15 mouse cellular contexts compared by ENCODE assay signal in genomic region chr7:34394636-34395035, GRCm38 (mm10). TPM values are rescaled to one million over a fixed set of nuclear protein-coding genes. Genes with fewer than 3 reads are reported as not detected.
DNase-seq lines count a peak whose midpoint lies in the region; ATAC-seq and TF ChIP-seq lines count a peak whose summit lies in the region.
"Had no signal": no experiment of that assay in that cellular context is flagged by ENCODE, and none has a peak within 500 bp of the region (broad histone marks: within the 10 kb centered on the region; RNA-seq: fewer than 3 reads in every experiment).

No protein-coding gene starts in this region.

- H3K4me3 ChIP-seq in hindbrain, postnatal 0 days (ENCODE audit: low read length) = no peak overlapping the region
- no peak overlapping the region for H3K4me3 ChIP-seq in hindbrain, embryonic 14.5 days (replicated peaks; ENCODE audit: low read length)
- H3K4me3 ChIP-seq in forebrain, embryonic 16.5 days (replicated peaks; ENCODE audit: low read length) = no peak overlapping the region
- H3K4me3 ChIP-seq: left cerebral cortex, adult 2 months; limb, embryonic 13.5 days; midbrain, embryonic 10.5 days; myocyte had no signal

- no peak for DNase-seq in hindbrain, postnatal 0 days (ENCODE audit: low spot score)
- DNase-seq in hindbrain, embryonic 14.5 days (ENCODE audit: low spot score) = no peak
- DNase-seq in 416B (ENCODE audit: low read depth) (peak; percentile 60), A20 (ENCODE audit: low read depth, low spot score) (peak; percentile 53)
- no peak for DNase-seq in left cerebral cortex, postnatal 14 days (ENCODE audit: low spot score in 2 of 2)
- DNase-seq: cerebellum, postnatal 25 days; kidney, adult 9 months; right cerebral cortex, postnatal 25 days had no signal

- H3K27me3 ChIP-seq in hindbrain, postnatal 0 days (ENCODE audit: insufficient read depth, low read length) = no peaks in the 10 kb centered on the region
- H3K27me3 ChIP-seq in hindbrain, embryonic 14.5 days (ENCODE audit: control insufficient read depth, insufficient read depth, low read length) = no peaks in the 10 kb centered on the region
- no peaks in the 10 kb centered on the region for H3K27me3 ChIP-seq in forebrain, embryonic 16.5 days (replicated peaks; ENCODE audit: control insufficient read depth, insufficient read depth, low read length)
- H3K27me3 ChIP-seq: limb, embryonic 13.5 days had no signal

- H3K4me2 ChIP-seq in hindbrain, postnatal 0 days (ENCODE audit: low read depth, low read length) = no peak overlapping the region
- H3K4me2 ChIP-seq in hindbrain, embryonic 14.5 days (replicated peaks) = no peak overlapping the region
- no peak overlapping the region for H3K4me2 ChIP-seq in forebrain, embryonic 16.5 days (ENCODE audit: low read length)
- H3K4me2 ChIP-seq: limb, embryonic 13.5 days had no signal

- peaks cover 6% of the 10 kb centered on the region; the same call in 1 of the 2 replicates for H3K4me1 ChIP-seq in hindbrain, postnatal 0 days (ENCODE audit: insufficient read depth, low read length)
- H3K4me1 ChIP-seq in hindbrain, embryonic 14.5 days (replicated peaks; ENCODE audit: control insufficient read depth, insufficient read depth, low read length) = peaks cover 11% of the 10 kb centered on the region
- H3K4me1 ChIP-seq in forebrain, embryonic 16.5 days (replicated peaks; ENCODE audit: control insufficient read depth, insufficient read depth, low read length) = peaks cover 13% of the 10 kb centered on the region

- no peak for ATAC-seq in hindbrain, postnatal 0 days
- ATAC-seq in hindbrain, embryonic 14.5 days (ENCODE audit: low FRiP score) = no peak
- no peak for ATAC-seq in forebrain, embryonic 16.5 days
- no peak for ATAC-seq in cerebellum, adult (ENCODE audit: insufficient number of reproducible peaks, low FRiP score, low TSS enrichment)
- ATAC-seq: activated CD4-positive, CD25-positive, alpha-beta regulatory T cell, adult 4 months had no signal

- no peak overlapping the region for H3K9ac ChIP-seq in hindbrain, postnatal 0 days (replicated peaks; ENCODE audit: low read length)
- H3K9ac ChIP-seq in hindbrain, embryonic 14.5 days = no peak overlapping the region
- no peak overlapping the region for H3K9ac ChIP-seq in forebrain, embryonic 16.5 days (replicated peaks; ENCODE audit: low read depth, low read length)
- H3K9ac ChIP-seq: limb, embryonic 13.5 days had no signal

- TF ChIP-seq CTCF in hindbrain, postnatal 0 days (IDR thresholded peaks at IDR 0.05; ENCODE audit: low read depth) = 0 out of 2 replicates have a peak, but pooled peaks have one; percentile 6

- H3K27ac ChIP-seq in hindbrain, postnatal 0 days = no peak overlapping the region
- H3K27ac ChIP-seq in hindbrain, embryonic 14.5 days = no peak overlapping the region; the same call in 1 of the 2 replicates
- H3K27ac ChIP-seq in forebrain, embryonic 16.5 days (ENCODE audit: low read length) = peak overlapping the region; percentile 65; the same call in 1 of the 2 replicates
- H3K27ac ChIP-seq: left cerebral cortex, adult 2 months; limb, embryonic 13.5 days; midbrain, embryonic 10.5 days had no signal

- no peaks in the 10 kb centered on the region for H3K36me3 ChIP-seq in hindbrain, postnatal 0 days (ENCODE audit: insufficient read depth, low read length)
- H3K36me3 ChIP-seq in hindbrain, embryonic 14.5 days (replicated peaks; ENCODE audit: control insufficient read depth, insufficient read depth) = no peaks in the 10 kb centered on the region
- no peaks in the 10 kb centered on the region for H3K36me3 ChIP-seq in forebrain, embryonic 16.5 days (ENCODE audit: control insufficient read depth, insufficient read depth)
- H3K36me3 ChIP-seq: limb, embryonic 13.5 days; midbrain, embryonic 10.5 days had no signal

- 83% methylated on average over 5 of the region's 5 CpGs for WGBS in hindbrain, postnatal 0 days
- WGBS in hindbrain, embryonic 14.5 days = 81% methylated on average over 5 of the region's 5 CpGs
- WGBS in forebrain, embryonic 16.5 days = 71% methylated on average over 5 of the region's 5 CpGs

- H3K9me3 ChIP-seq in hindbrain, postnatal 0 days (ENCODE audit: low read length) = no peaks in the 10 kb centered on the region
- H3K9me3 ChIP-seq in hindbrain, embryonic 14.5 days (ENCODE audit: control insufficient read depth, low read length) = no peaks in the 10 kb centered on the region
- no peaks in the 10 kb centered on the region for H3K9me3 ChIP-seq in forebrain, embryonic 16.5 days (ENCODE audit: control insufficient read depth, low read length)
- H3K9me3 ChIP-seq: limb, embryonic 13.5 days; midbrain, embryonic 10.5 days had no signal

- intact Hi-C loops in left cerebral cortex, postnatal 14 days (cut with DNase I) = no loop called here

RNA-seq across cellular contexts. Expression of gene Lsm14a, which starts 1.5 kb away (rescaled TPM):
- 28.0 and 44.9 TPM in 2 replicates for total RNA-seq in hindbrain, postnatal 0 days (2014; rRNA removed)
- 46.0 and 46.1 TPM in 2 replicates for polyA plus RNA-seq in hindbrain, postnatal 0 days (2015; fragmentation: Nextera tagmentation; extraction: Ambion mirVana)
- 38.2 and 38.7 TPM in 2 replicates for polyA plus RNA-seq in hindbrain, embryonic 14.5 days (2014; fragmentation: Nextera tagmentation; extraction: Ambion mirVana)
- 71.0 and 76.3 TPM in 2 replicates for polyA plus RNA-seq in forebrain, embryonic 16.5 days (2015; fragmentation: Nextera tagmentation; extraction: Ambion mirVana)
- 10 to 100 TPM; 70.2 to 72.7 TPM for total RNA-seq in left cerebral cortex, postnatal 14 days (2021)

Comparison
In these comparisons a context has a peak if more than half of its experiments do, and no peak if none do; other contexts are left out.
1. DNase-seq: peak in 416B (single experiment) and A20 (single experiment); none in hindbrain, postnatal 0 days (single experiment), hindbrain, embryonic 14.5 days (single experiment) and left cerebral cortex, postnatal 14 days (0 of 2).